Mouse (Mus musculus): Measurements from ENCODE around the gene Zbp1.

GRCm38 (mm10) chr2:173253761-173254662, 35.3 kb upstream of the Zbp1 start:
- TF ChIP-seq POLR2A (IDR thresholded peaks at IDR 0.05; ENCODE audit: borderline replicate concordance, control insufficient read depth, low read depth, low read length) (no peak), CTCF (IDR thresholded peaks at IDR 0.05; ENCODE audit: control insufficient read depth, insufficient read depth, low read length) (no peak)

Data from bone marrow, adult 2 months (tissue).